Mouse (Mus musculus): Measurements from ENCODE around the gene Sept8. TPM values are rescaled to one million over a fixed set of nuclear protein-coding genes. Genes with fewer than 3 reads are reported as not detected.

Sept8 gene
- polyA plus RNA-seq, 1 experiment from 2014 or later, result 20.1 TPM

DNA sequence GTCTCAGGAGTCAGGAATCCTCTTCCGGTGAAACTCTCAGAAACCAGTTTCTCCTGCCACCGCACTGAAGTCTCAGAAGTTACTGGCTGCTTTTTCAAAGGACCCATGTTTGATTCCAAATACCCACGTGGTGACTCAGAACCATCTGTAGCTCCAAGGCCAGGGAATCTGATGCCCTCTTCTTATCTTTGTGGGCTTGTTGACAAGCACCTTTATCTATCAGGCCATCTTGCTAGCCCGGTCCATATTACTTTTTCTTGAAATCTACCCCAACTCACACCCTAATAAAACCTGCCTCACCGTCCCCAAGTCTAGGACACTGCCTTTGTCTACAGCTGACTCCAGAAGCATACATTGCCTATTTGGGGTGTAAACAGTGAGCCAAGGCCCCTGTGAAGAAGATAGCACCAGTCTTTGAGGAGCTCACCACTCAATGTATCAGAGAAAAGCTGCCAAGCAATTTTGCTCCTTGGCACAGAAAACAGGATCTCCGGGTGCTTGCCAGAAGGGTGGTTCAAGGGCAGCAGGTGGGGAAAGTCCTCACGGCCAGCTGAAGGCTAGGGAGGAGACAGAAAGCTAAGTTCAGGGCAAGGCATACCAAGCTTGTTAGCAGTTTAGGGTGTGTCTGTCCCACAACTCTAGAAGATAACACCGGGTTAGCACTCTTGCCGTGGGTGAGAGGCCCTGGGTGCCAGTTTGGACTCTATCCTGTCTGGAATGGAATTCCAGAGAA lies 35.7 kb upstream of the Sept8 start:
- Histone ChIP-seq H3K27me3 (ENCODE audit: insufficient read depth, poor library complexity, severe bottlenecking) (peaks cover 65% of the 10 kb centered on the region), H3K4me1 (peaks cover 38% of the 10 kb centered on the region), H3K36me3 (no peaks in the 10 kb centered on the region), H3K4me3 (no peak overlapping the region), H3K9me3 (no peaks in the 10 kb centered on the region; the same call in 1 of the 2 replicates), H3K27ac (no peak overlapping the region)
- no peak for DNase-seq (ENCODE audit: low spot score)
- WGBS, result 59% methylated on average over 9 of the region's 9 CpGs

DNA sequence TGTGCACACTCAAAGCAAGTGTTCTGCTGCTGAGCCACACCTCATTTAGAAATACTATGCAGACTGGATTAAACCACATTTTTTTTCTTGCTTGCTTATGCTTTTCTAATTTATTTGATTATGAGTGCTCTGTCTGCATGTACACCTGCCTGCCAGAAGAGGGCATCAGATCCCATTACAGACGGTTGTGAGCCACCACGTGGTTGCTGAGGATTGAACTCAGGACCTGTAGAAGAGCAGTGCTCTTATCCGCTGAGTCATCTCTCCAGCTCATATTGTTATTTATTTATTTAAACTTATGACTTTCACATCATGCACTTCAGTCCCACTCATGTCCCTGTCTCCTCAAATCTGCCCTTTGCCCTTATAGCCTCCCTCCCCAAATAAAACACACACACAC lies 33.3 kb upstream of the Sept8 start:
- H3K4me3 ChIP-seq, result no peak overlapping the region
- 50% methylated on average over 3 of the region's 3 CpGs for WGBS
- H3K36me3 ChIP-seq, result no peaks in the 10 kb centered on the region
- H3K9me3 ChIP-seq, result no peaks in the 10 kb centered on the region
- no peak for DNase-seq (ENCODE audit: low spot score)
- peaks cover 20% of the 10 kb centered on the region for H3K4me1 ChIP-seq
- no peak overlapping the region for H3K27ac ChIP-seq
- H3K27me3 ChIP-seq (ENCODE audit: insufficient read depth, poor library complexity, severe bottlenecking), result peaks cover 45% of the 10 kb centered on the region

DNA sequence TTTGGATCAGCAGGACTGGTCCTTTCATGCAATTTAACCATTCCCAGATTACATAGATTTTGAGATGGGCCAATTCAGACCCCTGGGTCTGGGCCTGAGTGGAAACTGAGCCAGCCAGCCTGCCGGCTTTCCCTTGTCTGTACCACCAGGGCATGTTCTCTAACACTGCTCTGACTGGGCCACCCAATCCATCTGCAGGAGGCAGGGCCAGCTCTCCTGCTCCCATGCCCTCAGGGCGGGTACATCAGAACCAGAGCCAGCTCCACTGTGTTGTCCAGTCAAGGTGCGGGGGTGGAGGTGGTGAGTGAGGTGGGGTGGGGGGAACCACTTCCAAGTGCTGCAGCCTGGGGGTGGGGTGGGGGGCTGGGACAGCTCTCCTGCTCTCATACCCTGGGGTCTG lies 32.7 kb upstream of the Sept8 start:
- Histone ChIP-seq H3K4me3 (peak overlapping the region; percentile 53; the same call in 1 of the 2 replicates), H3K36me3 (no peaks in the 10 kb centered on the region), H3K4me1 (peaks cover 20% of the 10 kb centered on the region), H3K27me3 (ENCODE audit: insufficient read depth, poor library complexity, severe bottlenecking) (peaks cover 38% of the 10 kb centered on the region), H3K9me3 (no peaks in the 10 kb centered on the region), H3K27ac (no peak overlapping the region)
- DNase-seq (ENCODE audit: low spot score), result no peak
- 63% methylated on average over 3 of the region's 3 CpGs for WGBS

DNA sequence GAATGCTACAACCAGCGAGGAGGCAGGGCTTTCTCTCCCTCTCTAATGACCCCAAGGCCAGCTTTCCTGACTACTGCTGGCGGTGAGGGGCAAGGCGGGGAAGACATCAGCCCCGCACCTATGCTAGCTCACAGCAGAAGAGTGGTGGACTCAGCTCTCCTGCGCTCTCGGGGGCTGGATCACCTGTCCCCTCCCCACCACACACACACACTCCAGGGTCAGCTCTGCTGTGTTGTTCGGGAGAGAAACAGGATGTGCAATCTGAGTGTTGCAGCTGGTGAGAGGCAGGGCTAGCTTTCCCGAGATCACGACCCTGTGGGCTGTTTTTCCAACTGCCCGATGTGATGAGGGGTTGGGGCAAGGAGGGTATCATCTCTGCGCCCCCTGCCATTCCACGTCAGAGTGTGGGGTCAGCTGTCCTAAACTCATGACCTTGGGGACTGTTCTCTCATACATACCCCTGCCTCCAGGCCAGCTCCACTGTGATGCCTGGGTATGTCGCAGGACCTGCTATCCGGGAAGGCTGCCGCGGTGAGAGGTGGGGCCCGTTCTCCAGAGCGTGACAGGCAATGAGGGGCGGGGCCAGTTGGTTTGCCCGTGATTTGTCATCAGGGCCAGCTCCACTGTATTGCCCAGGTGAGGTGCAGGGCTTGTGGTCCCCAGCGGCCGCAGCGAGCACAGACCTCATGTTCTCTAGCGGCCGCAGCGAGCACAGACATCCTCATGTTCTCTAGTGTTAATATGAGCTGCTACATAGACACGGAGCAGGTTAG lies 32.0 kb upstream of the Sept8 start:
- no peaks in the 10 kb centered on the region for H3K9me3 ChIP-seq
- H3K36me3 ChIP-seq, result no peaks in the 10 kb centered on the region
- peaks cover 27% of the 10 kb centered on the region for H3K4me1 ChIP-seq
- peaks cover 35% of the 10 kb centered on the region for H3K27me3 ChIP-seq (ENCODE audit: insufficient read depth, poor library complexity, severe bottlenecking)
- H3K27ac ChIP-seq, result peak overlapping the region; percentile 30; the same call in 1 of the 2 replicates
- 6% methylated on average over 27 of the region's 27 CpGs for WGBS
- peak overlapping the region; percentile 53 for H3K4me3 ChIP-seq
- DNase-seq (ENCODE audit: low spot score), result no peak

DNA sequence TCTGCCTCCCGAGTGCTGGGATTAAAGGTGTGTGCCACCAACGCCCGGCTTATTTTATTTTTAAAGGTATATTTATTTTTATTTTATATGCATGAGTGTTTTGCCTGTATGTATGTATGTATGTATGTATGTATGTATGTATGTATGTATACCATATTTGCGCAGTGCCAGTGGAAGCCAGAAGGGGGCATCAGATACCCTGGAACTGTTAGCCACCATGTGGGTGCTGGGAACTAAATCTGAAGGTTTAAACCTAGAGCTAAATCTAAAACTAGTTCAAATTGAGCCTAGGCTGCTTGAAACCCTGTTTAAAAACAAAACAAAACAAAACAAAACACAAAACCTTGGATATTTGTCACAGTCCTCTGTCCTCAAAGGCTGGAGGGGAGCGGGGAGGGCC lies 30.1 kb upstream of the Sept8 start:
- Histone ChIP-seq H3K9me3 (no peaks in the 10 kb centered on the region), H3K4me3 (no peak overlapping the region), H3K4me1 (peaks cover 30% of the 10 kb centered on the region), H3K27ac (no peak overlapping the region), H3K36me3 (no peaks in the 10 kb centered on the region), H3K27me3 (ENCODE audit: insufficient read depth, poor library complexity, severe bottlenecking) (peaks cover 31% of the 10 kb centered on the region)
- WGBS, result 96% methylated on average over 5 of the region's 5 CpGs
- no peak for DNase-seq (ENCODE audit: low spot score)

DNA sequence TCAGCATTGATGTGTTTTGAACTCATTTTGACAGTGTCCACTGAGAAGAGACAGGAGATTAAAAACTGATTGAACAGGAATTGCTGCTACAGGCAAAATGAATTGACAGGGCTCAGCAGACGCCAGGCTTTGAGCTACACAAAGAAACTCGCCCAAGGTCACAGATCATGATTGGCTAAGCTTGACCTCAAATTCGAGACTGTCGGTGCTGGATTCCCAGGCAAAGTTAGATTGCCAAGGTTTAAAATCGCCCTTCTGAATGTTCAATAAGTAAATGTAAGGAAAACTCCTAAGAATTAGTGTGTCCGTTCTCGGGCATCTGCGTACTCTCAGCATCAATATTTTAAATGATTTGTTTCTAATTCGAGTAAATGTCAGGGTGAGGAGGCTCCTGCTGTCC lies 29.6 kb upstream of the Sept8 start:
- 83% methylated on average over 9 of the region's 9 CpGs for WGBS
- no peak for DNase-seq (ENCODE audit: low spot score)
- peaks cover 30% of the 10 kb centered on the region for H3K4me1 ChIP-seq
- no peaks in the 10 kb centered on the region for H3K36me3 ChIP-seq
- H3K4me3 ChIP-seq, result no peak overlapping the region
- H3K27me3 ChIP-seq (ENCODE audit: insufficient read depth, poor library complexity, severe bottlenecking), result peaks cover 31% of the 10 kb centered on the region
- H3K27ac ChIP-seq, result no peak overlapping the region
- no peaks in the 10 kb centered on the region for H3K9me3 ChIP-seq

DNA sequence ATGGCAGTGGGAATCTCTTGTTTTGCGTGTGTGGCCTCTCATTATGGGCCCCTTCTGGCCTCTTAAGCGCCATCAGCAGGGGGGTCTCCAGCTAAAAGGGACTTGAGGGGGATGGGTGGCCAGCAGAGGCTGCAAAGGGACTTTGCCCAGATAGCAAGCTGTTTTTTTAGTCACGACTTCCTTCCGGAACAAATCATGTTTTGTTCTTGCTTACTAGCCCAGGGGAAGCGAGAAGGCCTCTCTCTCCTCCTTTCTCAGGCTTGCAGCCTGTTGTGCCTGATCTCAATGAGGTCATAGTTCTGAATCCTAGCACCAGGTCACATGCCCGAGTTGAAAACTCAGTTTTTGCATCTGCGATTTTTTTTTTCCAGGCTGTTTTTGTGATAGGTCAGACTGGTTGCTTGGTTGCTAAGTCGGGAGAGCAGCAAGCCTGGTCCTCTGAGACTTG lies 27.1 kb upstream of the Sept8 start:
- Histone ChIP-seq H3K27ac (peak overlapping the region; percentile 65; the same call in 1 of the 2 replicates), H3K9me3 (no peaks in the 10 kb centered on the region), H3K4me3 (no peak overlapping the region), H3K4me1 (peaks cover 22% of the 10 kb centered on the region), H3K36me3 (no peaks in the 10 kb centered on the region), H3K27me3 (ENCODE audit: insufficient read depth, poor library complexity, severe bottlenecking) (peaks cover 17% of the 10 kb centered on the region)
- DNase-seq (ENCODE audit: low spot score), result no peak
- 24% methylated on average over 8 of the region's 8 CpGs for WGBS

DNA sequence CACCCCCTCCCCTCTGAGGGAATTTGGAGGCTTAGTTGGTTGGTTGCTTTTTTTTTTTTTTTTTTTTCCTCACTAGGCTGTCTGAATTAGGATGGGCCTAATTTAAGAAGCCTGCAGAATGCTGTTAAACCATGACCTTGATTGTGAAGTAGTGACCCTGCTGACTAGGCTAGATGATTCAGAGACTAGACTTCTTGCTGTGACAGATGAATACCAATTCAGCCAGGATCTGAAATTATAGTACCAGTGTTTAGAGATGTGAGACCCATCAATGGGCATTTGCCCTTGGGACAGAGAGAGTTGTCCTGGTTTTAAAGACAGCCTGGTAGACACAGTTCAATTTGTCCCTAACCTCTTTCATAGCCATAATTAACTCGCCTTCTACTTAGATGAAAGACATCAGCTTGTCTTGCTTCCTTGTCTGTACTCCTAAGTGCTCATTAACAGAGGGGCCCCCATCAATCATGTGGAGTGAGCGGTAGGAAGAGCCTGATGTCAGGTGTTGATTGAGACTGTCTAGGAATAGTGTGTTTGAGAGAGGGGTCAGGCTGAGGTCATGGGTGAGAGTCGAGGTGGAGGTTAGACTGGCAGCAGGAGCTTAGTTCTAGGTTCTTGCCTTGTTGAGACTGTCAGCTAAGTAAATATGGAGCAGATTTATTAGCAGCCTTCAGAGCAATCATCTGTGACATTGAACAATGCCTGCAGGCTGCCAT lies 25.7 kb upstream of the Sept8 start:
- 17% methylated on average over 3 of the region's 3 CpGs for WGBS
- no peaks in the 10 kb centered on the region for H3K9me3 ChIP-seq
- peaks cover 13% of the 10 kb centered on the region for H3K27me3 ChIP-seq (ENCODE audit: insufficient read depth, poor library complexity, severe bottlenecking)
- no peak for DNase-seq (ENCODE audit: low spot score)
- 0 out of 2 replicates have a peak overlapping the region, but pooled peaks have one; percentile 18 for H3K27ac ChIP-seq
- H3K36me3 ChIP-seq, result no peaks in the 10 kb centered on the region
- no peak overlapping the region for H3K4me3 ChIP-seq
- peaks cover 14% of the 10 kb centered on the region; the same call in 1 of the 2 replicates for H3K4me1 ChIP-seq

DNA sequence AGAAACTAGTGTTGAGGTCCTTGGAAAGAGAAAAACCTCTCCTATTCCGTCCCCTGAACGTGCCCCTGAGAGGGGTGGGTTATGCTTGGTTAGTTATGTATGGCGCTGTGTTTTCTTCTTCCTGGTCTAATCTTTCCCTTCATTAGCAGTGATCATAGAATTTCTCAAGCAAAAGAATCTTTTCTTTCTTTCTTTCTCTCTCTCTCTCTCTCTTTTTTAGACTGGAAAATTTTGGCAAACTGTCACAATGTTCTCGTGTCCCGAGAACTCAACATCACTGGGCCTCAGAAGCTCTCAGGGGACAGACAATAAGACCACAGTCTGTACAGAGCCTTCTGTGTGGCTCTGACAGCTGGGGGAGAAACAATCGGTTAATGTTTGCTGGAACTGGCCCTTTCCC lies 23.6 kb upstream of the Sept8 start:
- Histone ChIP-seq H3K27ac (no peak overlapping the region), H3K4me1 (peaks cover 16% of the 10 kb centered on the region; the same call in 1 of the 2 replicates), H3K27me3 (ENCODE audit: insufficient read depth, poor library complexity, severe bottlenecking) (peaks cover 16% of the 10 kb centered on the region; the same call in 1 of the 2 replicates), H3K4me3 (no peak overlapping the region), H3K9me3 (no peaks in the 10 kb centered on the region), H3K36me3 (no peaks in the 10 kb centered on the region)
- no peak for DNase-seq (ENCODE audit: low spot score)
- WGBS, result 63% methylated on average over 6 of the region's 6 CpGs

DNA sequence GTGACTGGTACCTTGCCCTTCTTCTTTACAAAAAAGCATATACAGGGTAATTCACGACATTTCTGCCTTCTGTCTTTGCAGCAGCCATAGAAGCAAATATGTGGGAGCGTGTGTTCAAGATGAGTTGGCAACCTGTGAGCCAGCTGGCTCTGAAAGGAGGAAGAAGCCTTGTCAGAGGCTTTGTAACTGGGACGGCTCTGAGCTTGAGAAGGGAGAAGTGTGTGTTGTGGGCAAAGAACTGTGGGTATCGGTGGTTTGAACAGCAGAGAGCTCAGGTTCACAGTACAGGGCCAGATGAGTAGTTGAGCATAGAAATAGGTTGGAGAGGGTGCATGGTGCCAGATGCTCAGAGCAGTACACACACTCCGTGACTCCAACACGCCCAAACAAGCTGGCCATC lies 22.1 kb upstream of the Sept8 start:
- Histone ChIP-seq H3K9me3 (no peaks in the 10 kb centered on the region), H3K27me3 (ENCODE audit: insufficient read depth, poor library complexity, severe bottlenecking) (peaks cover 16% of the 10 kb centered on the region; the same call in 1 of the 2 replicates), H3K27ac (no peak overlapping the region), H3K4me3 (no peak overlapping the region), H3K36me3 (no peaks in the 10 kb centered on the region), H3K4me1 (peaks cover 19% of the 10 kb centered on the region; the same call in 1 of the 2 replicates)
- DNase-seq (ENCODE audit: low spot score), result peak; percentile 71
- WGBS, result 80% methylated on average over 6 of the region's 6 CpGs

DNA sequence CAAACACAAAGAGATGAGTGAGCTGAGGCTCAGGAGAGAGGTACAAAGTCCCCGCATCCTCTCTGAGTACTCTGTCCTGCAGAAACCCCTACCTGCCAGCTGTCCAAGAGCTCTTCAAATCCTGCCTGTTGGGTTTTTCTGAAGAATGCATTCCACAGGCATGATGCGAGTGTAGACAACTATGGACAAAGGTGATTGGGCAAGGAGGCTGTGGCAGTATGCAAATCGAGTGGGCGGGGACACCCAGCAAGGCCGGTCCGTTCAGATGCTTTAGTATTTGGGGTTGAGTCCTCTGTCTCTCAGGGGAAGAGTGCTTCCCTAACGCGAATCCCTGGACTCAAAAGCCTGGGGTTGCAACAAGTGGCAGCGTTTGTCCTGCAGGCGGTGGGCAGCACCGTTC lies 18.5 kb upstream of the Sept8 start:
- H3K4me3 ChIP-seq, result peak overlapping the region; percentile 25; the same call in 1 of the 2 replicates
- peaks cover 16% of the 10 kb centered on the region; the same call in 1 of the 2 replicates for H3K27me3 ChIP-seq (ENCODE audit: insufficient read depth, poor library complexity, severe bottlenecking)
- H3K9me3 ChIP-seq, result no peaks in the 10 kb centered on the region
- no peak overlapping the region for H3K27ac ChIP-seq
- no peaks in the 10 kb centered on the region for H3K36me3 ChIP-seq
- no peak for DNase-seq (ENCODE audit: low spot score)
- 10% methylated on average over 11 of the region's 11 CpGs for WGBS
- peaks cover 11% of the 10 kb centered on the region; the same call in 1 of the 2 replicates for H3K4me1 ChIP-seq

DNA sequence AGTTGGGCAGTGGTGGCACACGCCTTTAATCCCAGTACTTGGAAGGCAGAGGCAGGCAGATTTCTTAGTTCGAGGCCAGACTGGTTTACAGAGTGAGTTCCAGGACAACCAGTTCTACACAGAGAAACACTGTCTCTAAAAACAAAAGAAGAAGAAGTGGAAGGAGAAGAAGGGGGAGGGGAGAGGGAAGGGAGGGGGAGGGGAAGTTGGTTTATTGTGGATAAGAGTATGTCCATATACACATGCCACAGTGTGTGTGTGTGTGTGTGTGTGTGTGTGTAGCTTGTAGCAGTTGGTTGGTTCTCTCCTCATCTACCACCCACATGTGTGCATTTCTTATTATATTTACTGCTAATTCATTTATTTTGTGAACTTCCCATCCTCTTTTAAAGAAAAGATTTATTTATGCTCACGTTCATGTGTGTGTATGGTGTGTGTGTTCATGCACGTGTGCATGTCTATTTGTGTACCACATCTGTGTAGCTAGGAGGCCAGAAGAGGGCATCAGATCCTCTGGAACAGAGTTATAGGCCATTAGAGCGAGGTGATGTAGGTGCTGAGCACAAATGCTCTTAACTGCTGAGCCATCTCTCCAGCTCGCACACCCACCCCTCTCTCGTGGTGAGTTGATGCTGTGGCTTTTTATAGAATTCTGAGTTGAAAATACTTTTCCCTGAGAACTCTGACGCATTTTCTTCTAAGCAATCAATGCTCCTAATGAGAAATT lies 16.9 kb upstream of the Sept8 start:
- Histone ChIP-seq H3K36me3 (no peaks in the 10 kb centered on the region), H3K4me1 (peaks cover 11% of the 10 kb centered on the region; the same call in 1 of the 2 replicates), H3K27ac (no peak overlapping the region), H3K4me3 (no peak overlapping the region), H3K27me3 (ENCODE audit: insufficient read depth, poor library complexity, severe bottlenecking) (peaks cover 13% of the 10 kb centered on the region; the same call in 1 of the 2 replicates), H3K9me3 (no peaks in the 10 kb centered on the region)
- 75% methylated on average over 8 of the region's 8 CpGs for WGBS
- DNase-seq (ENCODE audit: low spot score), result no peak
